ENCODE assay signal across 26 mouse cellular contexts in genomic region chr11:30099916-30100315, GRCm38 (mm10).
DNase-seq lines count a peak whose midpoint lies in the region; ATAC-seq lines count a peak whose summit lies in the region.
"Had no signal": no experiment of that assay in that cellular context is flagged by ENCODE, and none has a peak within 500 bp of the region (broad histone marks: within the 10 kb centered on the region; RNA-seq: fewer than 3 reads in every experiment).

No protein-coding gene starts in this region.

- WGBS in midbrain, embryonic 11.5 days: 93% methylated on average over 6 of the region's 6 CpGs
- 91% methylated on average over 6 of the region's 6 CpGs for WGBS in midbrain, embryonic 16.5 days

- H3K4me1 ChIP-seq in midbrain, embryonic 11.5 days (ENCODE audit: control insufficient read depth, insufficient read depth, low read length): no peaks in the 10 kb centered on the region
- no peaks in the 10 kb centered on the region for H3K4me1 ChIP-seq in midbrain, embryonic 16.5 days (ENCODE audit: control insufficient read depth, insufficient read depth, low read length)
- H3K4me1 ChIP-seq: embryonic facial prominence, embryonic 10.5 days; embryonic facial prominence, embryonic 13.5 days; forebrain, embryonic 12.5 days; forebrain, embryonic 15.5 days had no signal

- DNase-seq in heart, adult 11 months: peak; percentile 60
- no peak for DNase-seq in heart, postnatal 4 days
- peak; percentile 23 for DNase-seq in midbrain, embryonic 11.5 days (ENCODE audit: low spot score, missing footprints)
- no peak for DNase-seq in layer of hippocampus, adult 18-20 months (ENCODE audit: low spot score in 2 of 2)
- DNase-seq in urinary bladder, postnatal 4 days (ENCODE audit: low spot score in 2 of 2): no peak
- DNase-seq: adrenal gland, postnatal 10 days; adrenal gland, postnatal 36 days; B cell, adult 2 months; cerebellum, adult 2 months; cerebellum, adult 9-11 months; cerebellum, postnatal 25 days; embryo, embryonic 11 days; gastrocnemius, postnatal 25 days had no signal

- H3K9me3 ChIP-seq in midbrain, embryonic 11.5 days (ENCODE audit: control insufficient read depth, low read length): no peaks in the 10 kb centered on the region
- no peaks in the 10 kb centered on the region for H3K9me3 ChIP-seq in midbrain, embryonic 16.5 days (replicated peaks; ENCODE audit: control insufficient read depth, low read length, poor library complexity, severe bottlenecking)
- H3K9me3 ChIP-seq: embryonic facial prominence, embryonic 10.5 days; embryonic facial prominence, embryonic 13.5 days; forebrain, embryonic 12.5 days; forebrain, embryonic 15.5 days; G1E had no signal

- H3K36me3 ChIP-seq in midbrain, embryonic 11.5 days (ENCODE audit: control insufficient read depth, insufficient read depth, low read length): peaks cover 3% of the 10 kb centered on the region; the same call in 1 of the 2 replicates
- peaks cover 44% of the 10 kb centered on the region for H3K36me3 ChIP-seq in midbrain, embryonic 16.5 days (ENCODE audit: control insufficient read depth, insufficient read depth, low read length)

- H3K4me2 ChIP-seq in midbrain, embryonic 11.5 days: no peak overlapping the region
- H3K4me2 ChIP-seq in midbrain, embryonic 16.5 days (ENCODE audit: low read length): no peak overlapping the region
- H3K4me2 ChIP-seq: embryonic facial prominence, embryonic 13.5 days; forebrain, embryonic 12.5 days; forebrain, embryonic 15.5 days; heart, embryonic 11.5 days; hindbrain, embryonic 14.5 days had no signal

- no peak overlapping the region for H3K9ac ChIP-seq in midbrain, embryonic 11.5 days (ENCODE audit: low read length)
- H3K9ac ChIP-seq in midbrain, embryonic 16.5 days (ENCODE audit: low read depth, low read length): no peak overlapping the region
- H3K9ac ChIP-seq: embryonic facial prominence, embryonic 13.5 days; forebrain, embryonic 12.5 days; forebrain, embryonic 15.5 days; hindbrain, embryonic 14.5 days had no signal

- H3K27ac ChIP-seq in midbrain, embryonic 11.5 days (ENCODE audit: low read depth, low read length): no peak overlapping the region
- no peak overlapping the region for H3K27ac ChIP-seq in midbrain, embryonic 16.5 days (ENCODE audit: low read length)
- H3K27ac ChIP-seq: embryonic facial prominence, embryonic 10.5 days; embryonic facial prominence, embryonic 13.5 days; forebrain, embryonic 12.5 days; forebrain, embryonic 15.5 days; hindbrain, embryonic 14.5 days; hindbrain, postnatal 0 days had no signal

- H3K4me3 ChIP-seq in midbrain, embryonic 11.5 days (ENCODE audit: low read depth, low read length): no peak overlapping the region
- H3K4me3 ChIP-seq in midbrain, embryonic 16.5 days (ENCODE audit: low read depth, low read length): no peak overlapping the region
- H3K4me3 ChIP-seq: embryonic facial prominence, embryonic 10.5 days; embryonic facial prominence, embryonic 13.5 days; erythroblast, embryonic 14.5 days; forebrain, embryonic 12.5 days; forebrain, embryonic 15.5 days had no signal

- ATAC-seq in midbrain, embryonic 11.5 days (ENCODE audit: low FRiP score): no peak
- ATAC-seq in midbrain, embryonic 16.5 days: no peak
- peak; percentile 84 for ATAC-seq in megakaryocyte, adult 5-6 weeks (ENCODE audit: poor library complexity, severe bottlenecking)
- ATAC-seq: forebrain, embryonic 15.5 days; hindbrain, postnatal 0 days; Patski had no signal

- no peaks in the 10 kb centered on the region for H3K27me3 ChIP-seq in midbrain, embryonic 11.5 days (ENCODE audit: control insufficient read depth, insufficient read depth, low read length)
- H3K27me3 ChIP-seq in midbrain, embryonic 16.5 days (ENCODE audit: control insufficient read depth, insufficient read depth, low read depth, low read length): no peaks in the 10 kb centered on the region
- H3K27me3 ChIP-seq: CH12.LX; embryonic facial prominence, embryonic 13.5 days; forebrain, embryonic 12.5 days; forebrain, embryonic 15.5 days; Patski had no signal

Comparison
In these comparisons a context has a peak if more than half of its experiments do, and no peak if none do; other contexts are left out.
1. DNase-seq: peak in heart, adult 11 months (single experiment) and midbrain, embryonic 11.5 days (single experiment); none in heart, postnatal 4 days (single experiment), layer of hippocampus, adult 18-20 months (0 of 2) and urinary bladder, postnatal 4 days (0 of 2).